Mouse (Mus musculus): Measurements from ENCODE around the gene N4bp1. TPM values are rescaled to one million over a fixed set of nuclear protein-coding genes. Genes with fewer than 3 reads are reported as not detected.

The N4bp1 gene
- polyA plus RNA-seq, 1 experiment from 2014 or later, result 24.6 TPM

DNA sequence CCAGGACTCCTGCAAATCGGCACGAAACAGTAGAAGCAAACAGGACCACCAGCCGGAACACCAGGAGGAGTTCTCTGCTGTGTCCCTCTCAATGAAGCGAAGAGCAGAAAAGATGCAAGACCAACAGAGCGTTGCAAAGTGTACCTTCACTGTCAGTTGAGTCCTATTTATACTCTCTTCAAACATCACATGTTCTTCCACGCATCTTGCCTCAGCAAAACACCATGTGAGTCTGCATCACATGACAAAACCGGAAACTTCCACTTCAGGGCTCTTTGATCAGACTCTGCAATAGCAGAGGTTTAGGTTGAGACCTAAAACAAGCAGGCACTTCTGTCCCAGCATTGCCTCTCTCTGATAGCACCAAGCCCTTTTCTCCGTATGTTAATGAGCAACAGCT is 26.1 kb upstream of the N4bp1 start:
- 78% methylated on average over 8 of the region's 8 CpGs for WGBS (ENCODE audit: missing documents)
- no peaks in the 10 kb centered on the region for H3K79me2 ChIP-seq (ENCODE audit: inconsistent target)
- H3K27ac ChIP-seq, result peak overlapping the region; percentile 36
- no peak overlapping the region for H3K4me3 ChIP-seq (ENCODE audit: inconsistent target)
- no peaks in the 10 kb centered on the region for H3K36me3 ChIP-seq (ENCODE audit: inconsistent target)

DNA sequence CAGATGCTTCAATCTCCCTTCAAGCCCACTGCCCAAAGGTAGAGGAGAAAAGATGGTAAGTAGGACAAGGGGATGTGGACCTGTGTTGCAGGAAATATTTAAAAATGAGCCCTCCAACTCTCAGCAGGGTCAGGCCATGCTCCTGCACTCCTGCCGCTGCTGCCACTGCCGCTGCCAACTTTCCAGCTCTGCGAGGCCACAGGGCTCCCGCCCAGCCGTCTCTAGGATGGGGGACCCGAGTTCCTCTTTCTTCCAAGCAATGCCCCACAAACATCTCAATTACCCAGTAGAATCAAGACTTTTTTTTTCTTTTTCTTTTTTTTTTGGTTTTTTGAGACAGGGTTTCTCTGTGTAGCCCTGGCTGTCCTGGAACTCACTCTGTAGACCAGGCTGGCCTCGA is 25.2 kb upstream of the N4bp1 start:
- no peaks in the 10 kb centered on the region for H3K79me2 ChIP-seq (ENCODE audit: inconsistent target)
- no peak overlapping the region for H3K4me3 ChIP-seq (ENCODE audit: inconsistent target)
- 25% methylated on average over 6 of the region's 7 CpGs for WGBS (ENCODE audit: missing documents)
- H3K36me3 ChIP-seq (ENCODE audit: inconsistent target), result no peaks in the 10 kb centered on the region
- peak overlapping the region; percentile 3; the same call in 1 of the 2 replicates for H3K27ac ChIP-seq

DNA sequence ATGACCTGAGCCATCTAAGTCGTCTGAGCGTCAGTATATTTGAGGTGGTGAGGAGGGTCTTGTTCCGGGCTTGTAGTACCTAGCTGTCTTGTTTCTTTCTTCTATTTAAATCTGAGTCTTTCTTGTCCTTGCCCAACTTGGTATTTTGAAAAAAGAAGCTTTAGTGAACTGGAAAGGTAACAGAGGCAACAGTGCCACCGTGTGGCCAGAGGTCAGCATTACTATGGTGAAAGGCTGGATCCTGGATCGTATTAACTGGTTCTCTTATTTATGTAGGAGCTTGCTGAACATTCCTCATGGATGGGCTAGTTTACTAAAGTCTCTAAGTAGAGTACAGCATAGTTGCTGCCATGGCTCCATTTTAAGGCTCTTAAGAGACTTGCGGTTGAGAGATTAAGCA is 23.5 kb upstream of the N4bp1 start:
- Histone ChIP-seq H3K79me2 (ENCODE audit: inconsistent target) (no peaks in the 10 kb centered on the region), H3K36me3 (ENCODE audit: inconsistent target) (no peaks in the 10 kb centered on the region), H3K27ac (no peak overlapping the region), H3K4me3 (ENCODE audit: inconsistent target) (no peak overlapping the region)
- 20% methylated on average over 6 of the region's 6 CpGs for WGBS (ENCODE audit: missing documents)

DNA sequence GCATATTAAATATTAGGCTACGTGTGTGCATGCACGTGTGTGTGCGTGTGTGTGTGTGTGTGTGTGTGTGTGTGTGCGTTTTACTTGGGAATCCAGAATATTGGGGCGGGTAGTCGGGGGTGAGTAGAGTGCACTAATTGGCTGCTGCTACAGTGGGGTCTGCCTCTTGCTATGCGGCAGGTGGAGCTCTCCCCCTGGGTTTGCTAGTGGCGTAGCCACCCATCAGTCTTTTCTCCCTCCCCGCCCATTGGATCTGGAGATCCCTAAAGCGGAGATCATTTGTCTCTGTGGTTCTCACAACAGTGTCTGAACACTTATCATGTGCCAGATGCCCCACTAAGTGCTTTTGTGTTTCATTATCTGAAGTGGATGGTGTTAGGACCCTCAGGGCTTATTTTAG is 19.9 kb upstream of the N4bp1 start:
- 90% methylated on average over 10 of the region's 10 CpGs for WGBS (ENCODE audit: missing documents)
- Histone ChIP-seq H3K36me3 (ENCODE audit: inconsistent target) (no peaks in the 10 kb centered on the region), H3K4me3 (ENCODE audit: inconsistent target) (no peak overlapping the region), H3K27ac (no peak overlapping the region), H3K79me2 (ENCODE audit: inconsistent target) (no peaks in the 10 kb centered on the region)

DNA sequence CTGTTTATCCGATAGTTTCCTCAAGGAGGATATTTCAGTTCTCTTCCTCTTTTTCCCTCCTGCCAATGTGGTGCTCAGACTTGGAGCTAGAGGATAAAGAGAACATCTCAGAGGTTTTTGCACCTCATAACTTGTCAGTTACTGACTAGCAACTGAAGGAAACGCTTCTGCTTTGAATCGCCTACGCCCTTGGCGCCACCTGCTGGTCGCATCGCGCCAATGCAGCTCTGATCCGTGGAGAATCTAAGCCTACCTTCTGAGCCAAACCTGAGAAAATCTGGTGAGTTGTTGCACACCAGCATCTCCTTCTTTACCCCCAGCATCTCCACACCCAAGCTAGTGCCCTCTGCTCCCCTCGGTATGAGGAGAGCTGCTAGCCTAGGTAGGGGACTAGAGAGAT is 18.0 kb upstream of the N4bp1 start:
- Histone ChIP-seq H3K79me2 (ENCODE audit: inconsistent target) (no peaks in the 10 kb centered on the region), H3K36me3 (ENCODE audit: inconsistent target) (no peaks in the 10 kb centered on the region), H3K4me3 (ENCODE audit: inconsistent target) (no peak overlapping the region), H3K27ac (no peak overlapping the region)
- WGBS (ENCODE audit: missing documents), result 4% methylated on average over 10 of the region's 10 CpGs

DNA sequence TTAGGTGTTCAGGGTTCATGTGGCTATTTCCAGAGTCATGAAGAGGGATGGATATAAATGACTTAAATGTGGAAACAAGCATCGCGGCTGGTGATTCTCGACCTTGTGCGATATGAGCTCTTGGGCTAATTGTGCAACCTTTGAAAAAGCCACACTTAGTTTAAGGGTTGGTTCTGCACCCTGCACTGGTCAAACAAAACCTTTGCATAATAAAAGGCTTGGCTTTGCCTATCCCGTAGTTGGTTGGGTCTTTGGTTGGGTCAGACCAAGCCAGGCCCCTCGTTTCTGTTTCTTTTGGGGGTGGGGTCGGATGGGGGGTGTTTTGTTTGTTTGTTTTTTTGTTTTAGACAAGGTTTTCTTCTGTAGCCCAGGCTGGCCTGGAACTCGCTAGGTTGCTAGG is 17.6 kb upstream of the N4bp1 start:
- Histone ChIP-seq H3K36me3 (ENCODE audit: inconsistent target) (no peaks in the 10 kb centered on the region), H3K27ac (no peak overlapping the region), H3K4me3 (ENCODE audit: inconsistent target) (no peak overlapping the region), H3K79me2 (ENCODE audit: inconsistent target) (no peaks in the 10 kb centered on the region)
- WGBS (ENCODE audit: missing documents), result 52% methylated on average over 8 of the region's 8 CpGs

DNA sequence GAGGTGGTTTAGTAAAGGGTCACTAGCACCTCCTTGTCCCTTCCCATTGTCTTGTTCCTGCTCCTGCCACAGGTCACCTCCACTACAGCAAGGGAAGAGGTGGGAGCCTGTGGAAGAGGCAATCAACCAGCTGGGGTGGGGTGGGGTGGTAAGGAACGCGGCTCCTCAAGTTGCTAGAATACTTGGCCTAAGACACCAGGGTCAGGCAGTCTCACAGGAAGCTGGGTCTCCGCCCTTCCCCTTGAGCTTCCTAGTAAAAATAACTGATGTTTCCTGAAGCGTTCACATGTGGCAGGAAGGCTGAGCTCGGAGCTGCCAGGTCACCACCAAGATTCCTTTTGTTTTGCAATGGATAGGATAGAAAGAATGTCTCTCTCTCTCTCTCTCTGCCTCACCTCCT is 16.9 kb upstream of the N4bp1 start:
- no peak overlapping the region for H3K27ac ChIP-seq
- no peak overlapping the region for H3K4me3 ChIP-seq (ENCODE audit: inconsistent target)
- WGBS (ENCODE audit: missing documents), result 10% methylated on average over 5 of the region's 5 CpGs
- H3K36me3 ChIP-seq (ENCODE audit: inconsistent target), result no peaks in the 10 kb centered on the region
- no peaks in the 10 kb centered on the region for H3K79me2 ChIP-seq (ENCODE audit: inconsistent target)

DNA sequence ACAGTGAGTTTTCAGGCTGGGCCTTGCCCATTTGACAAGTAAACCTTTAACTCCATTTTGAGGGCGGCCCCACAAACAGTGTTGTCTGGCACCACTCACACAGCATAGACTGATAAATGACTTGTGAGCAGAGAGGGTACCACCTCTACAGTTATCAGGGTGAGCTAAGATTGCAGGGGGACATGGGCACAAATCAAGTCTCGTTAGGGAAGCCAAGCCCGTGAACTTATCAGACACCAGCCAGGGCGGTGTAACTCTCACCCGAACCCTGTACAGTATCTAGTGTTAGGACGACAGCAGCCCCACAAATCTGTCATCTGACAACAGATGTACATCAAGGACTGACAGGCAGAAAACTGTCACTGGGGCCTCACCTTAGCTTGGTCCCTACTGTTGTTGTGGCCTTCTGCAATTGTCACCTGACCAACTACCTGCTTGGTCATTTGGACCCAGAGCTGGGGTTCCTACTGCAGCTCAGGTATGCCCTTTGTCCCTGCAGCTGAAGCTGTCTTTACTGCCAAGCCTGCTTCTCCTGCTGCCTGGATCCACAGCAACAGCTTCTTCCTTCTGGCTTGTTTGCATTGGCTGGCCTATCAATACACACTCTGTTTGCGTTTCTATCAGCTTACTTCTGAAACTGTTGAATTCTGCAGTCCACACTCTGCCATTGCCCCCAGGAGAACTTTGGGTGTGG is 12.8 kb upstream of the N4bp1 start:
- no peaks in the 10 kb centered on the region for H3K36me3 ChIP-seq (ENCODE audit: inconsistent target)
- no peak overlapping the region for H3K4me3 ChIP-seq (ENCODE audit: inconsistent target)
- H3K27ac ChIP-seq, result no peak overlapping the region
- WGBS (ENCODE audit: missing documents), result 97% methylated on average over 7 of the region's 7 CpGs
- H3K79me2 ChIP-seq (ENCODE audit: inconsistent target), result no peaks in the 10 kb centered on the region

DNA sequence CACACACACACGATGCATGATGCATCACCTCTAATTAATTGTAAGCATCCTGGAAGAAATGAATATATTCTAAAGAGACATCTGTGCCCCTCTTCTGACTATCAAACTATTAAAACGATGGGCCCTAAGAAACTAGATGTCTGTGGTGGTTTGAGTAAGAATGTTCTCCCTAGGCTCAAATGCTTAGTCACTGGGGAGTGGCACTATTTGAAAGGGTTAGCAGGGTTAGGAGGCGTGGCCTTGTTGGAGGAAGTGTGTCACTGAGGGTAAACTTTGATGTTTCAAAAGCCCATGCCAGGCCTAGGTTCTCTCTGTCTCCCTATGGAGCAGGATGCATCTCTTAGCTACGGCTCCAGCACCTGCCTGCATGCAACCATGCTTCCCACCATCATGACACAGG is 10.3 kb upstream of the N4bp1 start:
- Histone ChIP-seq H3K36me3 (ENCODE audit: inconsistent target) (no peaks in the 10 kb centered on the region), H3K4me3 (ENCODE audit: inconsistent target) (no peak overlapping the region), H3K27ac (no peak overlapping the region), H3K79me2 (ENCODE audit: inconsistent target) (no peaks in the 10 kb centered on the region)
- 96% methylated on average over 4 of the region's 4 CpGs for WGBS (ENCODE audit: missing documents)

DNA sequence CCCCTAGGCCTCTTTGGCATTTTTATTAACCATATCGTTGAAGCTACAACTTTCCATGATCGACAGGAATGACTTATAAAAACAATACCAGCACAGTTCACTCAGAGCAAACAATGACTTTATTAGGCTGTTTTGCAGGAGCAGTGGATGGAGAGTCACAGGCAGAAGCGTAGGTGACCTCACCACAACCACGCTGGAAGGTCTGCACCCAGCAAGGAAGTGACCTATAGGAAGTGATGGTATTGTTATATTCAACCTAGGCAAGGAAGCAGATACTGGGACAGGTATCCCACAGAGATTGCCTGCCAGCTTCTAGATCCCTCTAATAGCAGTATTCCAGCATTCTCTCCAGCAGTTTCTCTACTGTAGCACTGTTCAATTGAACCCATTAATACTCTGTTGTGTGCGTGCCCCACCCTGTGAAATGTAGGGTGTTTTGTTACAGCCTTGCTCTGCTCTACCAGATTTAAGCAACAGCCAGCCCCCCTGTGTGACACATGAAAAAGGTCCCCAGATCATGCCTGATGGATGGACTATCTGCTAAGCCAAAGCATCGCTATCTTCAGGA is 9.2 kb upstream of the N4bp1 start:
- no peaks in the 10 kb centered on the region for H3K36me3 ChIP-seq (ENCODE audit: inconsistent target)
- H3K4me3 ChIP-seq (ENCODE audit: inconsistent target), result no peak overlapping the region
- no peak overlapping the region for H3K27ac ChIP-seq
- WGBS (ENCODE audit: missing documents), result 75% methylated on average over 6 of the region's 6 CpGs
- no peaks in the 10 kb centered on the region for H3K79me2 ChIP-seq (ENCODE audit: inconsistent target)

DNA sequence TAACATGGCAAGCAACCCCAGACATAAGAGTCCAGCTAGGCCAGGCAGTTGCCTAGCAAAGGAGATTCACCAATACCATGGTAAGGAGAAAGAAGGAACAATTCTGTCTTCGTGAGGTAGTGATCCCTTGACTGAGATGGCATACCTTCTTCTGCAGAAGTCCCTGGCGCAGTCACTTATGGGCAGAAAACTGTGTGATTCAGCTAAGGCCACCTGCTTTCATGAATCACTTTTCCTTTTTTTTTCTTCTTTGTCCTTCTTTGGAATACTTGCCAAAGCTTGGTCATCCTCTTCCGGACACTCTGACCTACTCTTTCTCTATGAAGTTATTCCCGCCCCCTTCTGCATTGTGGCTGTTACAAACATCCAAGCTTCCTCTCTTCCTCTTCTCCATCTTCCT is 8.5 kb upstream of the N4bp1 start:
- Histone ChIP-seq H3K27ac (no peak overlapping the region), H3K4me3 (ENCODE audit: inconsistent target) (no peak overlapping the region), H3K79me2 (ENCODE audit: inconsistent target) (no peaks in the 10 kb centered on the region), H3K36me3 (ENCODE audit: inconsistent target) (no peaks in the 10 kb centered on the region)
- WGBS (ENCODE audit: missing documents), result 77% methylated on average over 4 of the region's 4 CpGs

DNA sequence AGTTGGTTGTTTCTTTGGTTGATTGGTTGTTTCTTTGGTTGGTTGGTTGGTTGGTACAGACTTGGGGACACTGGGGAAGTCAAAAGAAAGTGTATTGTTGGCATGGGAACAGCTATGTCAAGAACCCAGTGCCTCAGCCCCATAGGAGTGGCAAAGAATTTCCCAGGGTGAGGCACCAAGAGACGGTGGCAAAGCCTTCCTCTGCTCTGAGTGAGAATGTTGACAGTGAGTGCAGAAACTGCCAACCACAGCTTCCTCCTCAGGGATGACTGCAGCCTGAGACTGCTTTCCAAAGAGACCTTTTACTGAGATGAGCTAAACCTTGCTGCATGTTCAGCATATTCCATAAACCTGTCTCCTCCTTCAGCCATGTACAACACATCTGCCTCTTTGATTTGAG is 6.5 kb upstream of the N4bp1 start:
- H3K27ac ChIP-seq, result peak overlapping the region; percentile 32
- H3K4me3 ChIP-seq (ENCODE audit: inconsistent target), result no peak overlapping the region
- H3K36me3 ChIP-seq (ENCODE audit: inconsistent target), result no peaks in the 10 kb centered on the region
- 0% methylated on average over 1 of the region's 1 CpGs for WGBS (ENCODE audit: missing documents)
- no peaks in the 10 kb centered on the region for H3K79me2 ChIP-seq (ENCODE audit: inconsistent target)

DNA sequence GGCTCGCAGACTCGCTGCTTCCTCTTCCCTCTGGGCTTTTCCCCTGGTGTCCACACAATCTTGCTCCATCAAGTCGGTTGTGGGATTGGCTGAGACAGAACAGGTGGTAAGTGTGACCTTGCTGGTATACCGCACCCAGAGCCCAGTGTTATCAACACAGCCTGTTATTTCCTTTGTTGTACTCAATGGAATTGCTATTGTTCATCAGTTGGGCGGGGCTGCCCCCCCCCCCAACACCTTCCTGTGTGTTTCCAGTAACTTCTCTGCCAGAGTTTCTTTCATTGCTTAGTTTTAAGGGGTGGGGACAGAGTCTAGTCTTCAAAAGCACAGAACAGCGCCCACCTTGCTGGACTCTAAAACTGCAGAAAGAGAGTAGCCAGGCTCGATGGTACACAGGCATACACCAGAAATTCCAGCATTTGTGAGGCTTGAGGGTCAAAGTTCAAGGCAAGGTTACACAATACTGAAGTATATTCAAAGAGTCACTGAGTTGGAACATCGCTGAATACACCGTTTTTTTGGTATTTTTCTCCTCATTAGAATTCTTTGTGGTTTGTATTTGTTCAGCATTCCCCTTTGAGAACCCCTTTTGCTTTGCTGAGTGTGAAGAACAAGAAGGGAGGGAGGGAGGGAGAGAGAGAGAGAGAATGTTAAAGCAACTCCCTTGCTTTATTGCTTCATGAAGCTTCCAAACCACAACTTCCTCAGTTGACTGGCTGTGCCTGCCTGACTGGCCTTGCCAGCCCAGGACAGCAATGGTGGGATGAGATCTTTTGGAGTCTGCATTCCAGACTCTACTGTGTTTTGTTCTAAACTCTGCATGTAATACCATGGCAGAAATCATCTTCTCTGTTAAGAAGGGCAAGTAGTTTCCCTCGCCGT is 3.2 kb upstream of the N4bp1 start:
- Histone ChIP-seq H3K36me3 (ENCODE audit: inconsistent target) (no peaks in the 10 kb centered on the region), H3K27ac (peak overlapping the region; percentile 94), H3K4me3 (ENCODE audit: inconsistent target) (no peak overlapping the region), H3K79me2 (ENCODE audit: inconsistent target) (peaks cover 13% of the 10 kb centered on the region)
- WGBS (ENCODE audit: missing documents), result 0% methylated on average over 11 of the region's 11 CpGs

DNA sequence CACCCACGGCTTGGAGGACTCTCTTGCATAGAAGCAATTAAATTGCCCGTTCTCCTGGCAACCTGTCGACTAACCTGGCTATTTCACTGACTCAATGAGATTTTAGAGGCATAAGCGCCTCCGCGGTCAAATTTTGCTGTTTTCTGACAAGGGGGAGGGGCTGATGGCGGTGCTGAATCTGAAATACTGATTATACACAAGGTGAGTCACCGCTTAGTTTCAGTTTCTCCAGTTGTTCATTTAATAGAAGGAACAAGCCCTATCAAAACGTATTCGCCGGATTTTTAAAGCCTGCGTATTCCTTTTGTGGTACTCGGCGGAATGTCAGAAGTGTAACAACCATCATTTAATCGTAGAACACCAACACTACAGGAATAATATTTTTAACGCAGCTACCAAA is 991 bp downstream of the N4bp1 start:
- H3K79me2 ChIP-seq (ENCODE audit: inconsistent target), result peaks cover 55% of the 10 kb centered on the region
- H3K4me3 ChIP-seq (ENCODE audit: inconsistent target), result peak overlapping the region; percentile 69
- WGBS (ENCODE audit: missing documents), result 1% methylated on average over 16 of the region's 16 CpGs
- peak overlapping the region; percentile 29 for H3K27ac ChIP-seq
- H3K36me3 ChIP-seq (ENCODE audit: inconsistent target), result no peaks in the 10 kb centered on the region
